Mouse (Mus musculus) heart, adult 8-10 months (tissue): ENCODE measurements around the gene Cbr4. TPM values are rescaled to one million over a fixed set of nuclear protein-coding genes. Genes with fewer than 3 reads are reported as not detected.
A peak's percentile ranks its signal among the peaks of the same experiment; 100 is the strongest.

Experiments
- DNase-seq: peaks from one replicate; pipeline ENCODE4 v3.0.0; 2022; ENCODE audit warnings: low spot score
- total RNA-seq, 4 experiments: library from RNA; stranded (reverse); gene quantifications; 2 replicates each; pipeline ENCODE4 v1.2.4; 2022

Cbr4 gene
- total RNA-seq = 100 to 1,000 TPM in 1 of 4 experiments, 10 to 100 TPM in 3; 68.5 to 102 (median 93.4) TPM

GRCm38 (mm10) chr8:61487597-61488156 is at the start of gene Cbr4:
Gene Cbr4 (plus strand): TSS chr8:61487734.
- peak; percentile 93 for DNase-seq

- no peak for DNase-seq
Observed at GRCm38 (mm10) chr8:61442988-61443387, 44.5 kb upstream of the Cbr4 start.

GRCm38 (mm10) chr8:61444358-61444757 is 43.2 kb upstream of the Cbr4 start:
- no peak for DNase-seq

GRCm38 (mm10) chr8:61446329-61446728 is 41.2 kb upstream of the Cbr4 start:
- DNase-seq = no peak

- DNase-seq = no peak
Observed at GRCm38 (mm10) chr8:61448100-61448499, 39.4 kb upstream of the Cbr4 start.

- no peak for DNase-seq
Observed at GRCm38 (mm10) chr8:61448881-61449280, 38.7 kb upstream of the Cbr4 start.

GRCm38 (mm10) chr8:61450916-61451575 is 36.5 kb upstream of the Cbr4 start:
- DNase-seq = no peak

- DNase-seq = no peak
Observed at GRCm38 (mm10) chr8:61451721-61452337, 35.7 kb upstream of the Cbr4 start.

GRCm38 (mm10) chr8:61459763-61460162 is 27.8 kb upstream of the Cbr4 start:
- DNase-seq = no peak

- no peak for DNase-seq
Observed at GRCm38 (mm10) chr8:61462221-61462620, 25.3 kb upstream of the Cbr4 start.

- no peak for DNase-seq
Observed at GRCm38 (mm10) chr8:61464393-61464792, 23.1 kb upstream of the Cbr4 start.

GRCm38 (mm10) chr8:61466696-61467552 is 20.6 kb upstream of the Cbr4 start:
- DNase-seq = no peak

- DNase-seq = no peak
Observed at GRCm38 (mm10) chr8:61467553-61467815, 20.1 kb upstream of the Cbr4 start.

- DNase-seq = no peak
Observed at GRCm38 (mm10) chr8:61470213-61470612, 17.3 kb upstream of the Cbr4 start.

GRCm38 (mm10) chr8:61475251-61475673 is 12.3 kb upstream of the Cbr4 start:
- DNase-seq = no peak

- DNase-seq = no peak
Observed at GRCm38 (mm10) chr8:61476160-61476559, 11.4 kb upstream of the Cbr4 start.

- DNase-seq = no peak
Observed at GRCm38 (mm10) chr8:61478150-61478549, 9.4 kb upstream of the Cbr4 start.

- DNase-seq = no peak
Observed at GRCm38 (mm10) chr8:61478793-61479192, 8.7 kb upstream of the Cbr4 start.

- peak; percentile 66 for DNase-seq
Observed at GRCm38 (mm10) chr8:61479506-61480214, 7.9 kb upstream of the Cbr4 start.

- peak; percentile 12 for DNase-seq
Observed at GRCm38 (mm10) chr8:61480260-61480967, 7.1 kb upstream of the Cbr4 start.

- no peak for DNase-seq
Observed at GRCm38 (mm10) chr8:61486923-61487529, 508 bp upstream of the Cbr4 start.
